Mouse (Mus musculus): ENCODE measurements around the gene Tmem175. TPM values are rescaled to one million over a fixed set of nuclear protein-coding genes. Genes with fewer than 3 reads are reported as not detected.

Tmem175 gene
- polyA plus RNA-seq, 1 experiment = 2.1 TPM

DNA sequence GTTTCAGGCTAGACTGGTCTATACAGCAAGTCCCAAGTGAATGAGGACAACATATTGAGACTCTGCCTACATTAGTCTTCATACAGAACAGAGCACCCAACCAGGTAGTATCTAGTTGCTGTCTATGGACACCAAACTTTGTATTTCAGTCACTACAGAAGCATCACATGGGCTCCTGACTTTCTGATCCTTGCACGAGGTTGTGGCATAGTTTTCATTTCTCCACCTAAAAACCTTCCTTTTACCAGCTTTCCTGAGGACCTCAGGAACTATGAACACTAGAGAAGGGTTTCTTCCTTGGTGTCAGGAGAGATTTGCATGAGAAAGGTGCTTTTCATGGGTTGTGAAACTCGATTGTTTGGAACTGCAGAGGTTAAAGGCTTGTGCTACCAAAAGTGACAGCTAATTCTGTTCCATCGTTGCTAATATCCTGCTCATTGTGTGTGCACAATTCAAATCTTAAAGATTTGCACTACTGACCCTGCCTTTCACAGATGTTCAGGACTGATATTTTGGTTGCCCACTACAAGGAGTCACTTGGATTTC lies 38.9 kb downstream of the Tmem175 start:
- TF ChIP-seq GATA1 (IDR thresholded peaks at IDR 0.05; ENCODE audit: low read length) = no peak

DNA sequence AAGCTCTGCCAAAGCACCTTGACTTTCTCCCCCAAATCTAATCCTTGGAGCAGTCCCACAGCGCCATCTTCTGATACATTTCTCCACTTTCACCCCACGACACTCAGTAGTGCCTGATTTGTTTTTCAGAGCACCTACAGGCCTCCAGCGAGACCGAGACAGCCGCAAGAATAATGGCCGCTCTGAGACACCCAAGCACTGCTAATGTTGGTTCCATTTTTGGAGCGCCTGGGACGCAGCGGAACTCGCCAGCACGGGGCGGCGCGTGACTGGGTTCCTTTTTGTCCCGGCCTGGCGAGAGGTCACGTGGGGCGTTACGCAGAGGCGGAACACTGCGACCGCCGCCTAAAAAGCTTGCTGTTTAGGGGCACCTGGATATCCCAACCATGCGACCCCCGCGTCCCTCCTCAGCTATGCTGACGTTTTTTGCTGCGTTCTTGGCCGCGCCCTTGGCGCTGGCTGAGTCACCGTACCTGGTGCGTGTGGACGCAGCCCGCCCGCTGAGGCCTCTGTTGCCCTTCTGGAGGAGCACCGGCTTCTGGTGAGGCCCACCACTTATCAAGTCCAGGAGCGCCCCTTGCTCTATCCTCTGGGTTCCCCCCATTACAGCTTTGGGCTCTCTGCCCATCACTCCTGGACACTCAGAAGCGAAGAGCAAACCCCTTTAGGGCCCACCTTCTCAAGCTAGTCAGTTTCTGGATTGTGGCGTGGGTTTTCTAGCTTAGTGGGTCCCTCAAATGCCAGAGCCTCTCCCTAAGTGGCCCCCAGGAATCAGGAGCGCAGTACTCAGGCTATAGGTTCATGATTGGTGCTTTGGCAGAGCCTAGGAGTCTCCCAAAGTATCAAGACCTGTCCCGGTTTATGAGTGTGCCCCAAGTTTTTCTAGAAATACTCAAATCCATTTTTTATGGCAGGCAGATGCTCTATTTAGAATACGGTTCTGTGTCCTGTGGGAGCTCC lies 39.7 kb downstream of the Tmem175 start, which contains the start of gene Dgkq:
Dgkq (minus strand) TSS at position 696 of the 960 bp plus-strand sequence.
- no peak for TF ChIP-seq GATA1 (IDR thresholded peaks at IDR 0.05; ENCODE audit: low read length)

DNA sequence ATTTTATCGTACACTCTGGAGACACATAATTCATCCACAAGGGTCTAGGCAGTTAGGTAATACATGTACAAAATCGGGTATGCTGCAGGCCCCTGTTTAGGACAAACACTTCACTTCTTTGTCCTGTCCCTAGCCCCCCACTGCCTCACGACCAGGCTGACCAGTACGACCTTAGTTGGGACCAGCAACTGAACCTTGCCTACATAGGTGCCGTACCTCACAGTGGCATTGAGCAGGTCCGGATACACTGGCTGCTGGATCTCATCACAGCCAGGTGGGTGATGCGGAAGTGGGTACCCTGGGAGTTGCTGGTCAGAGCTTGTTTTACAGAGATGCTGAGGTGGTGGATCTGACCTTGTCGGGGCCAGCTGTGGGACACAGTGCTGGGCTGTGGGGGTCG lies 40.4 kb downstream of the Tmem175 start:
- TF ChIP-seq GATA1 (IDR thresholded peaks at IDR 0.05; ENCODE audit: low read length) = no peak

DNA sequence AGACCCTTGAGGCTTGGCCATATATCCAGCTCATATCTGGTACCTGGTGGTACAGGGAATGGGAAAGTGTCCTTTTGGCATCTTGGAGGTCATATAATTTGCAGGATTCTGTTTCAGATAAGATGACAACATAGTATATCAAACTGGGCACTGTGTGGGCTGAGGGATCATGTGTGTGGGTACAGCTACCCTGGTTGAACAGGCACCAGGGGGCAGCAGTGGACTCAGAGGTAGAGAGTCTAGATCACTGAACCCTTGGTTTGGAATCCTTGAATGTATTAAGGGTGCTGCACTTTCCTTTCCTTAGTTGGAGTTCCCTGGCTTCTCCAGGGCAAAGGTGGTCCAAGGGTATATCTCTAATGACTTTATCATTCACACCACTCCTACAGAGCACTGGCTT lies 41.2 kb downstream of the Tmem175 start:
- no peak for TF ChIP-seq GATA1 (IDR thresholded peaks at IDR 0.05; ENCODE audit: low read length)

DNA sequence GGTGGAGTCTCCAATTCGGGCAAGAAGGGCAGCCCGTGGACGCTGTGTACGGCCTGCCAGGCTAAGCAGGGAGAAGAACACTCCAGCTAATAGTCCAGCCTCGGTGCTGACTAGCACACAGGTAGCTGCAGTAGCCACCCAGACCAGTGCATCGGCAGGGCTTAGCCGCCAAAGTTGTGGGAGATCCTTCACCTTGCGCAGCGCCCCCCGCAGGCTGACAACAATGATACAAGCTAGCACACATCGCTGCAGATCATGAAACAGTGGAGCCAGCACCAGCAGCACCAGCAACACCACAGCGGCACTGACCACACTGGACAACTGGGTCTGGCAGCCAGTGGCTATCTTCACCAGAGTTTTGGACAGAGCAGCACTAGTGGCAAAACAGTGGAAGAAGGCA lies 42.2 kb downstream of the Tmem175 start:
- no peak for TF ChIP-seq GATA1 (IDR thresholded peaks at IDR 0.05; ENCODE audit: low read length)

DNA sequence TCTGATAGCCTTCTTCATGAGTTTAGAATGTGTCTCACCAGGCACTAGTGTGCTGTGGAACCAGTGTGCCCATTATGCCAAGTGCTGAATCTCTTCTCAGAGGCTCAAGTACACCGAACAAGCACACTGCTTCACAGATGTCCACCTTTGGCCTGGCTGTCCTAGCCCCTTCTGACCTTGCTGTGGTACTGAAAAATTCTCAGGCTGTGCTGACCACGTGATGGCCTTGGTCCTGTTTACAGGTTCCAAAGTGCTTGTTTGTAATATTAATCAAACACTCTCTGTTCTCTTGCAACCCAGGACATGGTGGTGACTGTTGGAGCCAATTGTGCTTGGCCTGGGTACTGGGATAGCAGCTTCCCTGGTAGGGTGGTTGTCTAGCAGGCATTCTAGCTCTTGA lies 45.1 kb downstream of the Tmem175 start:
- TF ChIP-seq GATA1 (IDR thresholded peaks at IDR 0.05; ENCODE audit: low read length) = no peak

DNA sequence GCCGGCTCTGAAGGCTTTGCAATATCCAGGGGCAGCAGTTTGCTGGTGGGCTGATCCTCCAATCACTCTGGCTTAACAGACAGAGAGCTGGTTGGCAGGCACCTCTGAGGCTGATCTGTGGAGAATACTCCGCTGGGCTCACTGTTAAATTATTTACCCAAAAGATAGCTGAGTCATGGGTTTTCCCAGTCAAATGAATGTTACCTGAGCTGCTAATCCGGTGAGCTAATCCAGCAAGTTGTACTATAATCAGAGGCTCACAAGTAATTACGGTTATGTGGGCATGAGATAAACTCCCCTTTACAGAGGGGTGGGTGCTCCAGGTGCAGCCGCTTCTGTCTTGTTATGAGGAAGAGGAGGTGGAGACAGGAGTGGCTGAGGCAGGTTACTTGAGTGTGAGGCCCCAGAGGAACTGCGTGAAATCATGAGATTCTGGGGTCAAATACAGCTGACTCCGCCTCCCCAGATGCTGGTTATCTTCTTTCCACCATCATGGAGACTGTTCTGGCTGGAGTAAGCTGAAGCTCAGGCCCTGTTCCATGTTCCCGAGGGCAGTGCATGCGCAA lies 45.8 kb downstream of the Tmem175 start, which contains the start of gene Slc26a1:
Slc26a1 (minus strand) TSS at position 319 of the 566 bp plus-strand sequence.
- TF ChIP-seq GATA1 (IDR thresholded peaks at IDR 0.05; ENCODE audit: low read length) = no peak

DNA sequence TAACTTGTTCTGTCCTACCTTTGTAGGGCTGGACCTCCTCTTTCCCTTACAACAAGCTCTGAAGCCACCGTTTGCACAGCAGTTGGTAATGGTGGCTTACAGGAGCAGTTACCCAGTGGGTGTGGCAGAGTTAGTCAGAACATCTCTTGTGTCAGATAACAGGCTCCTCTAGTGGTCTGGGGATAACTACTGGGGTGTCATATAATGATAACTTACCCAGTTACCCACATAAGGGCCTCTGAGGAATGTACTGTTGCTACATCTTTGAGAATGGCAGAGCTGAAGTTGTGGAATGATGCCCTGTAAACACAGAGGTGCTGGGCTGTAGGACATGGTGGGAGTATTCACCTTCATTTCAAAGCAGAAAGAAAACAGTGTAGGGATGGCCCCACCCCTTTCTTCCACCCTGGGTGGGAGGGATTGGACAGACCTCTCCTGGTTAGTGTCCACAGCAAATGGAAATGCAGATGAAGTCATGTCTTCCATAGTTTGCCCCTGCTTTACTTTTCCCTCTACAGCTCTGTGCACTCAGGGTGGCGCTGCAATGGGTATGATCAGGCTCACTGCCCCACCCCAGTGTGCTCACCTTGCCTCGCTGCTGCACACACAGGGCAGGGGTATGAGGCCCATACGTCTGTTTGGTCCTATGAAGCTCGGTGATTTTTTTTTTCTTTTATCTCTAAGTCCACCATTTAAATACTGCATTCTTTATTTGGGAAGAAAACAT lies 47.4 kb downstream of the Tmem175 start:
- TF ChIP-seq GATA1 (IDR thresholded peaks at IDR 0.05; ENCODE audit: low read length) = no peak

DNA sequence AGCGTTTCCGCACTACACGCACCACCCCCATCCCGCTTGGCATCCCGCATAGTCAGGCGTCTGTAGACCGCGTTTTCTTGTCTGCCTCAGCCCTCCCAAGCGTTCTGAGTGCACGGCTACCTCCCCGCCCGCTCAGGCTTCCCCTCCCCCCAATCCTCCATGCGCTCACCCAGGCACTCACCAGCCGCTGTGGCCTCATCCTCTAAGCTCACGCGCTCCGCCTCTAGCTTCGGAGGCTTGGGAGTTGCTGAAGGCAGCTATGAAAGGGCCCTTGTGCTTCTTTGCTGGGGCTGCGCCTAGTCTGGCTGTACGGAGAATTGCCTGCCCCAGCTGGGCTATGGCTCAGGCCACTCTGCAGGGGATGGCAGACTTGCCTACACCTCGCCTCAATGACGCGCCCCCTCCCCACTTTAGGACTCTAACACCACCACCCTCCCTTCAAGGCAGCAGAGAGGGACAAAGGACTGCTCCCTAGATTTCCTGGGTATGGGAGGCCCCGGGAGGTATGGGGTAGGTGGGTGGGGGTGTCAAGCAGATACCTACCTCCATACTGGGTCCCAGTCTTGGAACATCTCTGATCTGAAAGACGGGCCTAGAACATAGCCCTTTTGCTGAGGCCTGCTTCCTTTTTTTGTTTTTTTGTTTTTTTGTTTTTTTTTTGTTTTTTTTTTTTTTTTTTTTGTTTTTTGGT lies 48.2 kb downstream of the Tmem175 start:
- no peak for TF ChIP-seq GATA1 (IDR thresholded peaks at IDR 0.05; ENCODE audit: low read length)

DNA sequence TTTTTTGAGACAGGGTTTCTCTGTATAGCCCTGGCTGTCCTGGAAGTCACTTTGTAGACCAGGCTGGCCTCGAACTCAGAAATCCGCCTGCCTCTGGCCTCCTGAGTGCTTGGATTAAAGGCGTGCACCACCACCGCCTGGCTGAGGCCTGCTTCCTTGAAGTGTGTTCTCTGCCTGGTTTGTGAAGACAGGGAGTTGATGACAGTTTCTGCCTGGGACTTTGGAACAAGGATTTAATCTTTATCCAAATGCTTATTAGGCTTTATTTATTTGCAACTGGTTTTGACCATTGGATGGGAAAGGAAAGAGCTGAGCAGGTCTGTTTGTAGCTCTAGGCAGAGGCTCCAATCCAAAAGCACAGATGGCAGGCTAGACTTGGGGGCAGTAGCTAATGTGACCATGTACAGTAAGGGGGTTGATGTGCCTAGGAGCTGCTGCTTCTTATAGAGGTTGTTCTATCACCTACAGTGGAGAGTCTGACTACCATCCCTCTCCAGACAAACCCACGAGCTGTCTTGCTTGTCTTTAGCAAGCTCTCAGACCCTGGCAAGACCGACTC lies 48.8 kb downstream of the Tmem175 start:
- TF ChIP-seq GATA1 (IDR thresholded peaks at IDR 0.05; ENCODE audit: low read length) = no peak

DNA sequence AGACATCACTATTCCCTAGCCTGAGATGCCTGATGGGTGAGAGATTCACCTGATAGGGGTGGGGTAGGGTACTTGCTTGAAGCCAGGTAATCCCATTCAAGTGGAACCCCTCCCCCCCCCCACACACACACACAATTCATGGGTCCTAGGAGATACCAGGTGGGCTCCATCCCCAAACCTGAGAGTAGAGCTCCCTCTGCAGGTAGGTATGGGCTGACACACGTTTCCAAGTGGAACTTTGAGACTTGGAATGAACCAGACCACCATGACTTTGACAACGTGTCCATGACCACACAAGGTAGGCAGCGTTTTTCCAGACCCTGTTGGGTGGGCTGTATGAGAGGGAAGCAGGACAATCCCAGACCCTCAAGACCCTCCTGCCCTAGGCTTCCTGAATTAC lies 50.3 kb downstream of the Tmem175 start:
- no peak for TF ChIP-seq GATA1 (IDR thresholded peaks at IDR 0.05; ENCODE audit: low read length)

DNA sequence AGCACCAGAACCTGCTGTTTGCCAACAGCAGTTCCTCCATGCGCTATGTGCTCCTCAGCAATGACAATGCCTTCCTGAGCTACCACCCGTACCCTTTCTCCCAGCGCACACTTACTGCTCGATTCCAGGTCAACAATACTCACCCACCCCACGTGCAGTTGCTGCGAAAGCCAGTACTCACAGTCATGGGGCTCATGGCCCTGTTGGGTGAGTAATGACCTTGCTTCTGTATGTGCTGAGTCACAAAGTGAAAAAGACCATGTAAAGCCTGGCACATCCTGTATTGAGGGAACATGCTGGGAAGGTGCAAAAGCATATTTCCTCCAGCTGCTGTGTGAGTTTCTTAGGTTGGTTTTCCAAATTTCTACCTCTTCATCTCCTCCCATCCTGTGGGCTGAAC lies 51.3 kb downstream of the Tmem175 start:
- TF ChIP-seq GATA1 (IDR thresholded peaks at IDR 0.05; ENCODE audit: low read length) = no peak

DNA sequence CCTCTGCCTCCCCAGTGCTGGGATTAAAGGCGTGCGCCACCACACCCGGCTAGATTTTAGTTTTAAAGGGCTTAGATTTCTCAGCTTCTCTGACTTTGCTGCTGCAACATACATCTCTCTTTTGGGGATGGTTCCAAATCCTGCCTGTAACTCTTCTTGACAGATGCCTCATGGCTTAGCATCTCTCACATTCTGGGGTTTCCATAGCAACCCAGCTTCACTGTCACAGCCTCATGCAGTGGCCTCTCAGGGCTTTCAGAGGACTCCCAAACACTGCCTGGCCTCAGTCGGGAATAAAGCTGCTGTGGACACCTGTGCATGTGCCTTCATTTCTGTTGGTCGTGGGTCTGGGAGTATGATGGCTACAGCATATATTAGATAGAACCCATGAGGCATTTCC lies 59.5 kb downstream of the Tmem175 start:
- TF ChIP-seq GATA1 (IDR thresholded peaks at IDR 0.05; ENCODE audit: low read length) = no peak

DNA sequence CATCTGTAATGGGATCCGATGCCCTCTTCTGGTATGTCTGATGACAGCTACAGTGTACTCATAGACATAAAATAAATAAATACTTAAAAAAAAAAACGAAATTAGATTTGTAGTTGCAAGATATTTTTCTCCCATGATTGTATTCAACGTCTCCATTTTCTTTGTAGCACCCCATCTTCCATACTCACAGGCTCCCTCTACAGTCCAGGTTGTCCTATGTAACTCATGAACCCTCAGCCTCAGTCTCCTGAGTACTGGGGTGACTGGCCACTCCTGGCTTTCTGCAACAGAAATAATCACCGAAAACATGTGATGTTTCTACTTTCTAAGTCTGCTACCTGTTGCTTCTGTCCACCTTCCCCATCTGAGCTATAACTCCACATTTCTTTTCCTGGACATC lies 61.6 kb downstream of the Tmem175 start:
- no peak for TF ChIP-seq GATA1 (IDR thresholded peaks at IDR 0.05; ENCODE audit: low read length)

DNA sequence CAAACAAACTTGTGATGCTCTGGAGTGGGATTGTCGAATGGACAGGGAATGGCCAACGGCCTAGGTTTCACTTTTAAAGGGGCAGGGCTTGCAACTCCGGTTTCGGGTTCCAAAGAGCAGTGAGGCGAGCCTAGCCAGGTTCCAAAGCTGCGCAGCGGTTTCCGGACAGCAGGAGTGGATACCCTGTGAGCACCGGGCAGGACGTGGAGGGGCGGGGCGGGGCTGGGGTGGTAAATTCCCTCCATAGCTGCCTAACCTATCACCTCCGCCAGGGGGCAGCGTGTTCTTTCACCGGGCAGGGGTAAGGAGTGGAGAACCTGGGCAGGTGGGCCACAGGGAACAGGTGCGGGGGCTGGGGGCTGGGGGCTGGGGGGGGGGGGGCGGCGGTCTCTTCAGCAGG lies 62.7 kb downstream of the Tmem175 start, which contains the start of gene Fgfrl1:
Fgfrl1 (plus strand) TSS at position 112 of the 400 bp plus-strand sequence.
- no peak for TF ChIP-seq GATA1 (IDR thresholded peaks at IDR 0.05; ENCODE audit: low read length)

All from G1E-ER4 (cell line).